Mouse (Mus musculus) hindbrain, embryonic 10.5 days (tissue): ENCODE results near the gene Clec2d. TPM values are rescaled to one million over a fixed set of nuclear protein-coding genes. Genes with fewer than 3 reads are reported as not detected.

Experiments used
- DNase-seq: peaks from one replicate; pipeline ENCODE4 v3.0.0-alpha.2; 2017; ENCODE audit warnings: low spot score
- H3K27ac ChIP-seq: fragments of 300-500 bp; sonication (generic); 2 replicates; pipeline ENCODE4 v1.5.1; 2016; ENCODE audit warnings: mild to moderate bottlenecking, moderate library complexity
- H3K27me3 ChIP-seq: fragments of 300-500 bp; sonication (generic); 2 replicates; pipeline ENCODE4 v1.6.1; 2016; ENCODE audit warnings: mild to moderate bottlenecking; ENCODE audit not compliant: poor library complexity, insufficient read depth, severe bottlenecking
- H3K36me3 ChIP-seq: fragments of 300-500 bp; sonication (generic); 2 replicates; pipeline ENCODE4 v1.6.1; 2016; ENCODE audit warnings: mild to moderate bottlenecking, moderate library complexity
- H3K4me1 ChIP-seq: fragments of 300-500 bp; sonication (generic); replicated peaks from 2 replicates; pipeline ENCODE4 v1.6.1; 2016; ENCODE audit warnings: mild to moderate bottlenecking
- H3K4me3 ChIP-seq: fragments of 300-500 bp; sonication (generic); 2 replicates; pipeline ENCODE4 v1.5.1; 2016; ENCODE audit warnings: mild to moderate bottlenecking, moderate library complexity
- H3K9me3 ChIP-seq: fragments of 300-500 bp; sonication (generic); 2 replicates; pipeline ENCODE4 v1.6.1; 2016; ENCODE audit warnings: mild to moderate bottlenecking, moderate library complexity
- WGBS: fragments of 180-500 bp; shearing (Covaris S2); methylation state at CpG from one replicate; pipeline ENCODE4 v1.1.7; 2016; 5-methylcytosine and 5-hydroxymethylcytosine counted together
- polyA plus RNA-seq: library from polyadenylated mRNA; unstranded; fragments of >200 nt; fragmentation: Nextera tagmentation; extraction: Ambion mirVana; gene quantifications from 2 replicates; pipeline ENCODE4 v1.2.1, GENCODE M21; 2016

Gene Clec2d
- polyA plus RNA-seq, 1 experiment from 2014 or later = not detected

GRCm38 (mm10) chr6:129202306-129202705 lies 21.9 kb downstream of the Clec2d start:
- Histone ChIP-seq H3K27ac (no peak overlapping the region), H3K4me3 (no peak overlapping the region), H3K27me3 (no peaks in the 10 kb centered on the region), H3K36me3 (no peaks in the 10 kb centered on the region), H3K9me3 (0 out of 2 replicates have a peak, but pooled peaks cover 3% of the 10 kb centered on the region), H3K4me1 (no peaks in the 10 kb centered on the region)
- WGBS = 90% methylated on average over 1 of the region's 1 CpGs
- no peak for DNase-seq

- Histone ChIP-seq H3K4me1 (no peaks in the 10 kb centered on the region), H3K4me3 (no peak overlapping the region), H3K27me3 (no peaks in the 10 kb centered on the region), H3K9me3 (0 out of 2 replicates have a peak, but pooled peaks cover 3% of the 10 kb centered on the region), H3K27ac (no peak overlapping the region), H3K36me3 (no peaks in the 10 kb centered on the region)
- DNase-seq = no peak
- 77% methylated on average over 1 of the region's 1 CpGs for WGBS
Measured at GRCm38 (mm10) chr6:129204342-129204741, 23.9 kb downstream of the Clec2d start.

GRCm38 (mm10) chr6:129204838-129205237 lies 24.4 kb downstream of the Clec2d start:
- H3K9me3 ChIP-seq = no peaks in the 10 kb centered on the region
- 91% methylated on average over 3 of the region's 3 CpGs for WGBS
- DNase-seq = no peak
- no peaks in the 10 kb centered on the region for H3K27me3 ChIP-seq
- H3K4me1 ChIP-seq = no peaks in the 10 kb centered on the region
- no peak overlapping the region for H3K27ac ChIP-seq
- no peak overlapping the region for H3K4me3 ChIP-seq
- H3K36me3 ChIP-seq = no peaks in the 10 kb centered on the region

GRCm38 (mm10) chr6:129208891-129209519 lies 28.6 kb downstream of the Clec2d start:
- DNase-seq = no peak
- no peak overlapping the region for H3K27ac ChIP-seq
- no peaks in the 10 kb centered on the region for H3K9me3 ChIP-seq
- no peaks in the 10 kb centered on the region for H3K36me3 ChIP-seq
- WGBS = 90% methylated on average over 5 of the region's 5 CpGs
- H3K27me3 ChIP-seq = no peaks in the 10 kb centered on the region
- H3K4me1 ChIP-seq = no peaks in the 10 kb centered on the region
- no peak overlapping the region for H3K4me3 ChIP-seq

GRCm38 (mm10) chr6:129209785-129210446 lies 29.5 kb downstream of the Clec2d start:
- H3K4me1 ChIP-seq = no peaks in the 10 kb centered on the region
- H3K36me3 ChIP-seq = no peaks in the 10 kb centered on the region
- H3K4me3 ChIP-seq = no peak overlapping the region
- H3K27me3 ChIP-seq = no peaks in the 10 kb centered on the region
- DNase-seq = no peak
- H3K9me3 ChIP-seq = no peaks in the 10 kb centered on the region
- WGBS = 74% methylated on average over 1 of the region's 1 CpGs
- no peak overlapping the region for H3K27ac ChIP-seq

- no peak overlapping the region for H3K4me3 ChIP-seq
- H3K36me3 ChIP-seq = no peaks in the 10 kb centered on the region
- H3K9me3 ChIP-seq = no peaks in the 10 kb centered on the region
- no peaks in the 10 kb centered on the region for H3K4me1 ChIP-seq
- no peak overlapping the region for H3K27ac ChIP-seq
- no peak for DNase-seq
- H3K27me3 ChIP-seq = no peaks in the 10 kb centered on the region
- WGBS = 89% methylated on average over 4 of the region's 4 CpGs
Measured at GRCm38 (mm10) chr6:129210447-129210790, 30.0 kb downstream of the Clec2d start.

- Histone ChIP-seq H3K27me3 (no peaks in the 10 kb centered on the region), H3K27ac (no peak overlapping the region), H3K36me3 (no peaks in the 10 kb centered on the region), H3K9me3 (no peaks in the 10 kb centered on the region), H3K4me3 (no peak overlapping the region), H3K4me1 (no peaks in the 10 kb centered on the region)
- DNase-seq = no peak
Measured at GRCm38 (mm10) chr6:129212421-129213195, 32.2 kb downstream of the Clec2d start.

- 74% methylated on average over 1 of the region's 1 CpGs for WGBS
- H3K27me3 ChIP-seq = no peaks in the 10 kb centered on the region
- no peak for DNase-seq
- H3K4me3 ChIP-seq = no peak overlapping the region
- H3K36me3 ChIP-seq = no peaks in the 10 kb centered on the region
- H3K4me1 ChIP-seq = no peaks in the 10 kb centered on the region
- H3K9me3 ChIP-seq = no peaks in the 10 kb centered on the region
- no peak overlapping the region for H3K27ac ChIP-seq
Measured at GRCm38 (mm10) chr6:129213497-129213896, 33.1 kb downstream of the Clec2d start.

GRCm38 (mm10) chr6:129214263-129214662 lies 33.8 kb downstream of the Clec2d start:
- Histone ChIP-seq H3K36me3 (no peaks in the 10 kb centered on the region), H3K9me3 (no peaks in the 10 kb centered on the region), H3K27me3 (no peaks in the 10 kb centered on the region), H3K27ac (no peak overlapping the region), H3K4me1 (no peaks in the 10 kb centered on the region), H3K4me3 (no peak overlapping the region)
- DNase-seq = no peak
- 85% methylated on average over 2 of the region's 2 CpGs for WGBS

- Histone ChIP-seq H3K9me3 (no peaks in the 10 kb centered on the region), H3K27me3 (no peaks in the 10 kb centered on the region), H3K4me3 (no peak overlapping the region), H3K4me1 (no peaks in the 10 kb centered on the region), H3K27ac (no peak overlapping the region), H3K36me3 (no peaks in the 10 kb centered on the region)
- no peak for DNase-seq
- 83% methylated on average over 2 of the region's 2 CpGs for WGBS
Measured at GRCm38 (mm10) chr6:129215053-129215452, 34.6 kb downstream of the Clec2d start.

GRCm38 (mm10) chr6:129215886-129216637 lies 35.6 kb downstream of the Clec2d start:
- no peak overlapping the region for H3K4me3 ChIP-seq
- H3K4me1 ChIP-seq = no peaks in the 10 kb centered on the region
- H3K36me3 ChIP-seq = no peaks in the 10 kb centered on the region
- no peak overlapping the region for H3K27ac ChIP-seq
- no peaks in the 10 kb centered on the region for H3K27me3 ChIP-seq
- WGBS = 86% methylated on average over 7 of the region's 7 CpGs
- DNase-seq = no peak
- no peaks in the 10 kb centered on the region for H3K9me3 ChIP-seq

GRCm38 (mm10) chr6:129216721-129217230 lies 36.4 kb downstream of the Clec2d start:
- no peaks in the 10 kb centered on the region for H3K36me3 ChIP-seq
- DNase-seq = no peak
- H3K27me3 ChIP-seq = no peaks in the 10 kb centered on the region
- 82% methylated on average over 3 of the region's 3 CpGs for WGBS
- no peak overlapping the region for H3K27ac ChIP-seq
- H3K4me3 ChIP-seq = no peak overlapping the region
- no peaks in the 10 kb centered on the region for H3K4me1 ChIP-seq
- no peaks in the 10 kb centered on the region for H3K9me3 ChIP-seq
